Mouse (Mus musculus) retina, adult 2 months (tissue): ENCODE results near the gene Fer1l4.

Source experiments
- DNase-seq: peaks from one replicate; pipeline ENCODE4 v3.0.0-alpha.2; 2012; ENCODE audit warnings: low read depth, low spot score

Fer1l4 gene

DNA sequence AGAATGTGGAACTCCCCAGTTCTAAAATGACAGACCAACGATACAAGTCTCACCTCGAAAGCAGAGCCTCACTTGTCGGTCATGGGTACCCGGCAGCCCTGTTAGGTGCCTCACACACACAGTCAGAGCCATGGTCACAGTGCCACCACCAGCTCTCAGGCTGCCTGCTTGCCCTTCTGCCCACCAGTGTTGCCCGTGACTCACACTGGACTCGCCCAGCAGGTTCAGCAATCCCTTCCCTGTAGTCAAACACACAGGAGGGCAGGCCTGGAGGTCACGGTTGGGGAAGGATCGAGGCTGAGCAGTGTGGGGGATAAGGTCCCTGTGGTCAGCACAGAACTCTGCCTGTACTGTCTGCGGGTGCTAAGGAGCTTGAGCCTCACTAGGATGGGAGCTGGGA, at the start of gene Fer1l4:
TSS of gene Fer1l4 (minus strand) at position 132 of the 400 bp plus-strand sequence.
- DNase-seq = no peak

DNA sequence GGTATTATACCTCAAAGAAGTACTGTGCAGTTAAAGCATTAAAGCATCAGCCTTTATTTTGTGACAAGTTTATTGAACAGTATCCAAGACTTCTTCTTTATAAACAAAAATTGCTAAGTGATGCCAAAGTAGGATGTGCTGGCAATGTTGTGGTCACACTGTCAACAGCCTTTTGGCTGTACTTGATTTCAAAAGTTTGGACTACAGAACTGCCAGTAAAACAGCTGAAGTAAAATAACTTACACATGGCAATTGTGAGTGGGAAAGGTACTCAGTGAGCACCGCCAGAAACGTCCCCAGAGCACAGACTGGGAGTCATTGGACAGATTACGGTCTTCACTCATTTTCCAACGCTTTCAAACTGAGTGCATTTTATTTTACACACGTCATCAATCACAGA, 39.2 kb upstream of the Fer1l4 start:
- no peak for DNase-seq

DNA sequence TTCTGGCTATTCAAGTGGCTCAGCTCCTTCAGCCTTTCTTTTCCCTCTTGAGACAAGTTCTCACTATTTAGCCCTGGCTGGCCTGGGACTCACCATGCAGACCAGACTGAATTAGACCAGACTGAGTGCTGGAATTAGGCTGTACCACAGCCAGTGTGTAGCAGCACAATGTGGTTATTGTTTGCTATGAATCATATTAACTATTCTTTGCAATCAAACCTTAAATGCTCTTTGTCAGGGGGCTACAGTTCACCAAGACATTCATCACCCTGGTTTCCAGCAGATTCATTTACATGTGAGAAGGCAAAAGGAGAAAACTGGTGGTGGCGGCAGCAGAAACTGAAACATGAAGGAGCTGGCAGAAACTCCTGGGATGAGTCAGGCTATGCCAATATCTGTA, 37.1 kb upstream of the Fer1l4 start:
- DNase-seq = no peak

DNA sequence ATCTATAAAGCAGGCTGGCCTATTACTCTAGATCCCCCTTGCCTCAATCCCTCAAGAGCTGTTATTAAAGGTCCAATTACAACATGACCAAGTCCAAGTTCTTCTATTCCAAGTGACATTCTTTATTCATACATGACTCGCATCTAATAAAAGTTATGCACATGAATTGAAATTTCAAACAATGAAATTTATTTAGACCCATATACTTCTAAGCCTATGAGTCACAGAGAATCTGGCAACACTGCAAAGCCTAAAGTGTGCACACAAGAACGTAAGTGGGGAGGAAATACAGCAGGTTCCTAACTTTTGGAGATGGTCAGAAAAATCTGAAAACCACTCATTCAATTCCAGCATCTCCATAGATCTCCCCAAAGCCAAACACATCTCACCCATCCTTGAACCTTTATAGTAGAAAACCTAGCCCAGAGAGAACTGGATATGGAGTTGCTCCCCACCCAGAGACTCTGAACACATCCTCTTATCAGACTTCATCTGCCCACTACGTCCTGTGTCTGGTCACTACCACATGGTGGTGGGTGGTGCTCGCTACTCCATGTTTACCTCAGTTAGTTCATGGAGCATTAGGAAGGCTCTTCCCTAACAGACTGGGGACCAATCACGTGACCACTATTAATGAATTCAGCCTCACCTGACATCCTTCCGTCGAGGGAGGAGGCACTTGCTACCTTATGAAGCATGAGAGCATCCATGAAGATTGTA, 34.8 kb upstream of the Fer1l4 start:
- no peak for DNase-seq

DNA sequence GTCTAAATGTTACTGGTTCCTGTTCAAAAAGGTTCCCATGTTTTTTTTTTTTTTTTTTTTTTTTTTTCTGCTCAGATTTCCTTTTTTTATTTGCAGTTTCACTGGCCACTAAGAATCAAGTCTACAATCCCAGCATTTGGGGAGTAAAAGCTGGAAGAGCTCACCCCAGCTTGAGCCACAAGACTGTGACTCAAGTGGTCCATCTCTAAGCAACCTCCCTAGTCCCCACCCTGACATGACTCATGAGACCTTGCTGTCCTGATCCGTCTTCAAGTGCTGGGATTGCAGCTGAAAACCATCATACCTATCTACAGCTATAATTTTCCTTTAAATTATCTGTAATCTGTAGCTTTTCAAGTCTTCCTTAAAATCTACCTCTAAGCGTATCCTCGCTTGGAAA, 31.8 kb upstream of the Fer1l4 start:
- DNase-seq = no peak

DNA sequence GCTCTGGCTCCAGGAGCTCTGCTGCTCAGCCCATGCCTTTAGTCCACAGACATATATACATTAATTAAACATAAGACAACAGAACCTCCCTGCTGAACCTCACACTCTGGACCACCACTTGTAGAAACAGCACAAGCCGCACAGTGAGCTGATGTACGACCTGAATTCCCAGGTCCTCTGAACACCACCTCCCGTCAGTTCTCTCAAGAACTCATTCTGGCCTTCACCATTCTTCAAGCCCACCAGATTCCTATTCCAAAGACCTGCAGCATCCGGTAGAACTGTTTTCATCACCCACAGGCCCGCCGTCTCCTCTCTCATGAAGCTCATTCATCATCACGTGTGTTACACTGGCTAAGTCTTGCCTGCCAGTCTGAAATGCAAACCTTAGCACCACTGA, 27.6 kb upstream of the Fer1l4 start:
- DNase-seq = no peak

DNA sequence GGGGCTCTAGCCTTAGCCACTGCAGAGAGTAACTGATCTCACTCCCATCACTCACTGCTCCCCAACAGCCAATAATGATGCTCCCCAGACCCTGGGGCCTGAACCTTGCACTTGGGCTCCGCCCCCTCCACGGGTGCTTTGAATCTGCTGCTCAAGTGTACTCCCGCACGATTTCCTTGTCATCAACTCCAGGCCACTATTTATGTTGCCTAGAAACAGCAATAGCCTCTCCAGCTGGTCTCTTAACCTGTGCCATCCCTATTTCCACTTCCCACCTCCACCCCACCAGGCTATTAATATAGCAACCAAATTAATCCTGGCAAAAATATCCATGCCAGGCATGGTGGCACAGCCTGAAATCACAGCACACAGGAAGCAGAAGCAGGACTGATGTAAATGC, 26.9 kb upstream of the Fer1l4 start:
- no peak for DNase-seq

DNA sequence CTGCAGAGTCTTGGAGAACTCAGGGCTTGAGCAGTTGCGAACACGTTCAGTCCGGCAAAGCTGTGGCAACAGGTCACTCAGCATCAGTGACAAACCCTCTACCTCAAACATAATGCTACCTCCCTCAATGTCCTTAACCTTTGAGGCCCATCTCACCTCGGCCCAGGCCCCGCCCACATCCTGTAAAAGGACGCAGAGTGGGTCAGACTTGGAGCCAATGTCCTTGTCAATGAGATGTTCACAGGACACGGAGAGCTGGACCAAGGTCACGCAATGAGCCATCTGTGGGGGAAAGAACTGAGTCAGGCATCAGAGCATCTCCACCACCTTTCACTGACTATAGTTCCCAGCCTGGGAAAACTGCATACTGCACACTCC, 26.4 kb upstream of the Fer1l4 start:
- DNase-seq = no peak

DNA sequence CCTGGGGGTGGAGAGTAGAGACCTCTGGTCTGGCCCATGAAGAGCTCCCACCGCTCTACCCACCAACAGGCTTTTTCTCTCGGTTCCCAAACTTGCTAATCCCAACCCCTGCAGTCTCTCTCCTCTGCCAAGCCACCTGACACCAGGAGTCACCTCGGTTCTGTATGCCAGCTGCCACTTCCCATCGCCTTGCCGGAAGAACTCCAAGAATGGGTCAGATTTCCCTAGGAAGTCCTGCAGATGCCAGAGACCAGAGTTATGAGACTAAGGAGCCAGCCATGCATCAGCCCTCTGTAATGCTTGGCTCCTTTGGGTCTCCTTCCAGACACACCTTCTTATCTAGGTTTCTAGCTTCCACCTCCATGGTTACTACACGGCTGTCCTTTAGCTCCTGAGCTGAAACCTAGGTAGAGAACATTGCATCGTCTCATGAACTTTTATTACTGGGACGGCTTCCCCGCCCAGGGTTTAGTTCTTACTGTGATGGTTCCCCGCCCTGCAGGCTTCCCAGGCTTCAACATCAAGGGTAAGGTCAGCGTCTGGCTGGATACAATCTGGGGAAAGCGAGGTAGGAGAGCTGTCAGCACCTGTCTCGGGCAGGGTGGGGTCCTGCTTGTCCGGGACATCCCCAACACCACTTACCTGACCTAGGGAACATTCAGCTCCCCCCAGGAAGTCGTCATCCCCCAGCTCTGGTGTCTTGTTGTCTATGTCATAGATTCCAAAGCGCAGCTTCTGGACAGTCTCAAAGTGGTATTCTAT, 25.9 kb upstream of the Fer1l4 start:
- no peak for DNase-seq

DNA sequence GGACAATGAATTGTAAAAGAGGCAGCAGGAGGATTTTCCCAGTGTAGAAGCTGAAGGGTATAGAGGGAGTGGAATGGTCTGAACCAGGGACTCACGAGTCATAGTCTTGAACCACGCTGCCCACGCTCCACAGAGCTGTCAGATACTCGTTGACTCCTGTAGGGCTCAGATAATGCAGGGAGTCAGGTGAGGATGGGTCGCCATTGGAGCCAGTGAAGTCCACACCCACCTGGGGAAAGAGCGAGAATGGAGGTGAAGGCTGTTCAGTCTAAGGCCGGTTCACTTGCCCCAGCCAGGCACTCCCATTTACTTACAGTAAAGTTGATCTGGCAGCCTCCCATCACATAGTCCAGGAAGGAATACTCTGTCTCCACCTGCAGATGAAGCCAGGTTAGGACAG, 24.7 kb upstream of the Fer1l4 start:
- no peak for DNase-seq

DNA sequence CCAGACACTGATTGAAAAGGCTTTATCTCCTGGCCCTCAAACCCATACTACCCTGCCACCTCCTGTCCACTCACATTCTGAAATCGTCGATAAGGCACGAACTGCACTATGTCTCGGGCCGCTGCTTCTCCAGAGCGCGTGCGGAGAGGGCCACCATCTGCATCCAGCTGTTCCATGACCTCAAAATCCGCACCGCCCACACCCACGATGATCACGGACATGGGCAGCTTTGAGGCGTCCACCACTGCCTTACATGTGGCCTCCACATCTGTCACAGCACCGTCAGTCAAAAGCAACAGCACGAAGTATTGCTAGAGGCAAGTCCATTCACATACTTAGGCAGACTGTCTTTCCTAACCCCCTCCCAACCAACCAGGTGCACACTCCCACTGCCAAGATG, 21.0 kb upstream of the Fer1l4 start:
- no peak for DNase-seq

DNA sequence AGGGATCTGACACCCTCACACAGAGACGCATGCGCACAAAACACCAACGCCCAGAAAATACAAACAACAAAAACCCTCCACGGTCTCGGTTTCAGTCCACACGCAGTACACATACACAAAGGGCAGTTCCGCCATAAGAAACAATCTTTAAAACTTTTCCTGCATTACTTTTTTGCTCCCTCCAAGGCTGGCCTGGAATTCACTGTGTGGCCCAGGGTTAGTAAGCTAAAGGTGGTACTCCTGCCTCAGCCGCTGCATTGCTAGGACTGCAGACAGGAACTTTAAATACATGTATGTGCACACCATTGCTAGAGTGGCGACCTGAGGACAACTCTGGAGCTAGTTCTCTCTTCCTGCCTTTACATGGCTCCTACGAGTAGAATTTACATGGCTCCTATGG, 18.5 kb upstream of the Fer1l4 start:
- no peak for DNase-seq

DNA sequence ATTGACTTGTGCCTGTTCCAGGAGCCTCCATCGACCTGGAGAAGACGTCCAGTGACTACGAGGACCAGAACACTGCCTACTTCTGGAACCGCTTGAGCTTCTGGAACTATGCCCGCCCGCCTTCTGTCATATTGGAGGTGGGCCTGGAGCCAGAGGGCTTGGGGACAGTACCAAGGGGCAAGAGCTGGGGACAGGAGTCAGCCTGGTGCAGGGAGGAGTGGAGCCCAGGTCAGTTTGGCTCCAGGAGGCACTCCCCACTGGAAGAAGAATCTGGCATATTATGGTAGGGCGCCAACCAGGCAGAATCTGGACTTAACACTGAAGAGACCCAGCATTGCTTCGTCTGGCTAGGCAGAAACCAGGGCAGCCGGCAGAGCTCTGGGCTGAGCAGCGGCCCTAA, 15.2 kb upstream of the Fer1l4 start:
- DNase-seq = no peak

DNA sequence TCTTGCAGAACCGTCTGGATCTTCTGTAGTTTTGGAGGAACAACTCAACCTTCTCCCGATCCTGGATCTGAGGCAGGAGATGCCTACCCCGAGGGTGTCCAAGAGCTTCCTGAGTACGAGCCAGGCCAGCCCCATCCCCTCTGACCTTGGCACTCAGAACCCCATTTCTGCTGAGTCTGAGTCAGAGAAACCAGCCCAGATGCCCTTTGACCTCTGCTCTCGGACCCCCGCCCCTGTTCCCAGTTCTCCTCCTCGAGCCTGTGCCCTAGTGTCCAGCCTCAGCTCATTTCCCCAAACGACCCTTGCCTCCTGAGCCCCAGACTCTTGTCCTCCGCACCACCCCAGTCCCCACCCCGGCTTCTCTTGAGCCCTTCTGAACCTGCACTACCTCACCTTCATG, 13.4 kb upstream of the Fer1l4 start:
- no peak for DNase-seq

DNA sequence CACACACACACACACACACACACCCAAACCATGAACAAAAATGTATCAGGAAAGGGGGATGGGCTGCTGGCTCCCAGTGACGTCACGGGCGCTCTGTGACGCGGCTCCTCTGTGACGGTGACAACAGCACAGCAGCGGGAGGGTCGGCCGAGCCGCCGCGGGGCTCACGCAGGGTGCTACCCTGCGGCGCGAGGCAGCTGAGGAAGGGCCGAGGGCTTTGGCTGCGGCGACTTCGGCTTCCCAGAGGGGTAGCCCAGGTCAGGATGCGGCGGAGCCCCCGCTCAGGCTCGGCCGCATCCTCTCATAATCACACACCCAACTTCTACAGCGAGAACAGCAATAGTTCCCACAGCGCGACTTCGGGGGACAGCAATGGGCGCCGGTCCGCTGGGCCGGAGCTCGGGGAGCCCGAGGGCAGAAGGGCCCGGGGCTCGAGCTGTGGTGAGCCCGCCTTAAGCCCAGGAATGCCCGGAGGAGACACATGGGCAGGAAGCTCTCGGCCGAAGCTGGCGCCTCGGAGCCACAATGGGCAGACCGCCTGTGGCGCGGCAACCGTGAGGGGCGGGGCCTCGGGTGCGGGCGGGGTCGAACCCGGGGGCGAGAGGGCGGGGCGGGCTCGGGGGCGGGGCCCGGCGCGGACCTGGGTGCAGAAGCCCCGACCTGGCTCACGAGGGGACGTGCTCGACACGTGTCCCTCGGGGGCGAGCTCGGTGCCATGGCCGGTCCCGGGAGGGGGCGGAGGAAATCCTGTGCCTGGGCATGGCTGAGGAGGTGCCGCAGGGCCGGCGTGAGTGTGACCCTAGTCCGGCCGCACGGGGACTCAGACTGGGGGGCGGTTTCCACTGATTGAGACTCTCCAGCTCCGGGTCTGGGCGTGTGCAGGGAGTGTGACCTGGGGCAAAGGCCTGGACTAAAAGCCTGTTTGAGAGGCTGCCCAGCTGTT, 12.6 kb upstream of the Fer1l4 start, which contains the start of gene Spag4:
TSS of gene Spag4 (plus strand) at position 77 of the 943 bp plus-strand sequence.
- peak; percentile 36 for DNase-seq

DNA sequence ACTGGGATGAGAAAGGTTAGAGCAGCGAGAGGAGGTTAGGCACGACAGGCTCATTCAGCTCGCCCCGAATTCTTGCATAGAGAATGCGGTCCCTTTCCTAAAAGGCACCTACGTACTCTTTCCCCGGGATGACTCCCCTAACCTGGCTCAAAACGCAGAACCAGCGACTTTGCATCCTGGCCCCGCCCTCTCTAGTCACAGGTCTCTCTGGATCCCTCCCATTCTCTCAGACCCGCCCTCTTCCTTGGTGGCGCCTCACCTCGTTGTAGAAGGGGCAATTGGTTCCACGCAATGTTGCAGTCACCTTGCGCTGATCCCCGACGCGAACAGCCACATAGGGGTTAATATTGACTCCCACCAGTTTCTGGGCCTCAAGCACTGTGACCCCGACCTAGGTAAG, 4.8 kb downstream of the Fer1l4 start:
- no peak for DNase-seq

DNA sequence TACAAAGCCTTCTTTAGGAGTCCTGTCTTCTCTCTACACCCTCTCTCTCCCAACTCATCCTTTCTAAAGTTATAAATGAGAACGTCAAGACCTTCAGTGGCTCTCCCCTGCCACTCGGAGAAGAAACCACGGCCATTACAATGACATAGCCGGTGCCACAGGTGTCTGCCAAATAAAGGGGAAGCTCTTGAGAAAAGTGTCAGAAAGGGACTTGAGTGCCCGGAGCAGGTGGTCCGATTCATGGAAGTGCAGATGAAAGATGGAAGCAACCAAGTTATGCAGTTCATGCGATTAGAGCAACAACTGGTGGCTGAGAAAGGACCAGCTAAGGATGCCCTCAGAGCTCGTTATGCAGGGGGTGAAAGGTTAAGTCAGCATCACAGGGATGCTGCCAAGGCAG, 9.8 kb downstream of the Fer1l4 start:
- no peak for DNase-seq

DNA sequence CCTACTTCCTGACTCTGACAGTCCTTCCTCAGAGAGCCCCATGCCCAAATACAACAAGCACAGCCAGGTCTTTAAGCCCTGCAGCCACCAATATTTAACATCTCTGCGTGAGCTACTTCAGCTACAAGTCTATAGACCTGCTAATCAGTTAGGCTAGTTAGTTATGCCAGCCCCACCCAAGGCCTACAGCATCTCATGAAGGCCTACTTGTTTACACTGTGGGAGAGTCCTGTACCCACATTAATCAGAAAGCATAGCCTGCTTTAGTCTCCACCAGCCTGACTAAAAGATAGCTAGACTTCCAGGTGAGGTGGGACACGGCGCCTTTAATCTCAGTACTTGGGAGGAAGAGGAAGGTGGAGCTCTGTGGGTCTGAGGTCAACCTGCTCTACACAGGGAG, 13.4 kb downstream of the Fer1l4 start:
- no peak for DNase-seq

DNA sequence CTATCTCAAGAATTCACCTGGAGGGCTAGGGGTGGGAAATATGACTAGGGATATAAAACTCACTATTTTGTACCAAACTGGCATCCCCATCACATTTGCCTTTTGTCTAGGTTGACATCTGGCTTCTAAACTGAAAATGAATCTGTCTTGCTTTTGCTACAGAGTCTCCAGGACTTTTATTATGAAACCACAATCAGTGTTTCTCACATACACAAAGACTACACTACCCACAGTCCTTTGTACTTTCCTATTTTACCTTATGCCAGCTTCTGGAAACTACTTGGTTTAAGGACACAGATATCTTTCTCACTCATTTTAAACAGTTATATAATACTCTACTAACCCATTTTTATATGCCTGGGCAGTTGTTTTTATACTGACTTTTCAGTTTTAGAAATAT, 27.3 kb downstream of the Fer1l4 start:
- no peak for DNase-seq

DNA sequence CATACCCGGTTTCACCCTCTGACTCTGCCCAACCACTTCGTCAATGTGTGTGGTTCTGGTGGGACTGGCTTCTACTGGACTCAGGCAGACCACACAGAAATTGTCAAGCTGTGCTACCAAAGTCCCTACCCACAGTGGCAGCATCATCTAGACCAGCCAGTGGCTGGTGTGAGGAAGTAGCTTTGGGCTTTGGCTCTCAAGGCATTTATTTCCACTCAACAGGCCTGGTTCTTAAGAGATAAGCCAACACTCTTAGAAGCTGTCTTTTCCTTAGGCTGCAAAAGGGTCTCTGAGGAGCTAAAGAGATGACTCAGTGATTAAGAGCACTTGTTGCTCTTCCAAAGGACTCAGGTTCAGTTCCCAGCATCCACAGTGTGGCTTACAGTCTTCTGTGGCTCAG, 31.0 kb downstream of the Fer1l4 start:
- no peak for DNase-seq

DNA sequence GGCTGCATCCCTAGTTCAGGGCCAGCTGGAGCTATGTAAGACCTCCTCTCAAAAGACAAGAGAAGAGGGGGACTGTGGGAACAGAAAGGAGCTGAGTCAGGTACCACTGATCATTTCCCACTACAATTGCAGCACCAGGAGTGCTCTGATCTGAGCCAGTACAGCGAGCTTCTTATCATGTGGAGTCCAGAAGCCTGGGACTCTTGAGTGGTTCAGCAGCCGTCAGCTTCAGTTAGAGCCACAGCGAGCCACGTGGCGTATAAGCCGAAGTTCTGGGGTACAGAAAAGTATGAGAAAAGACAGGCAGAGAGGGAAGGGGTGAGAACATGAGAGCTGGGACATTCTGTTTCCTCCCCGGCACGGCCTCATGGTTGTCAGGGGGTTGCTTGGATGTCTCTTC, 31.5 kb downstream of the Fer1l4 start:
- no peak for DNase-seq

DNA sequence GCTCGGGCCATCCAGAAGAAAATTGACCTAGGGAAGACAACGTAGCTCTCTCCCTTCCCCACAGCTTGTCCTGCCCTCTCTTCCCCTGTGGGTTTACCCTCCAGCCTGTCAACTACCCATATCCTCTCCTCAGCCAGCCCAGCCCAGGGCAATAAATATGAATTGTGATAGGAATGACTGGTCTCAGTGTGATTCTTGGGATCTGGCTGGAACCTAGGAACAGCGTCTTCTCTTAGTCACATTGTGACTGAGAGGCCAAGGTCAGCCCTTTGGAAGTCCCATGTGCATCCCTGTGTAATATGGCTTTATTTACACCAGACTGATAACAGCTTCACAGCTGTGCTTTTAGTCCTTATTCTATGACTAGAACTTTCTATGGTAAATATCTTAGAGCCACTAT, 34.6 kb downstream of the Fer1l4 start:
- no peak for DNase-seq
